Mouse (Mus musculus) midbrain, embryonic 13.5 days (tissue): ENCODE results near the gene Ncstn. TPM values are rescaled to one million over a fixed set of nuclear protein-coding genes. Genes with fewer than 3 reads are reported as not detected.

ENCODE experiments used
- ATAC-seq: fragments of 200-750 bp; cut with Nextera tagmentation; 2 replicates; pipeline ENCODE4 v1.8.0; 2017; ENCODE audit warnings: mild to moderate bottlenecking, moderate TSS enrichment, moderate library complexity
- H3K27ac ChIP-seq: fragments of 300-500 bp; sonication (generic); 2 replicates; pipeline ENCODE4 v1.5.1; 2015; ENCODE audit warnings: inconsistent platforms, mild to moderate bottlenecking, moderate library complexity
- H3K27me3 ChIP-seq: fragments of 300-500 bp; sonication (generic); 2 replicates; pipeline ENCODE4 v1.6.1; 2015; ENCODE audit warnings: mild to moderate bottlenecking, inconsistent platforms
- H3K36me3 ChIP-seq: fragments of 300-500 bp; sonication (generic); 2 replicates; pipeline ENCODE4 v1.6.1; 2015; ENCODE audit warnings: mild to moderate bottlenecking, inconsistent platforms
- H3K4me1 ChIP-seq: fragments of 300-500 bp; sonication (generic); replicated peaks from 2 replicates; pipeline ENCODE4 v1.6.1; 2015; ENCODE audit warnings: inconsistent platforms
- H3K4me2 ChIP-seq: fragments of 300-500 bp; sonication (generic); replicated peaks from 2 replicates; pipeline ENCODE4 v1.6.1; 2015; ENCODE audit warnings: moderate library complexity, mild to moderate bottlenecking, inconsistent platforms
- H3K4me3 ChIP-seq: fragments of 300-500 bp; sonication (generic); replicated peaks from 2 replicates; pipeline ENCODE4 v1.5.1; 2015; ENCODE audit warnings: mild to moderate bottlenecking, inconsistent platforms
- H3K9ac ChIP-seq: fragments of 300-500 bp; sonication (generic); replicated peaks from 2 replicates; pipeline ENCODE4 v1.6.1; 2015; ENCODE audit warnings: mild to moderate bottlenecking, inconsistent platforms
- H3K9me3 ChIP-seq: fragments of 300-500 bp; sonication (generic); 2 replicates; pipeline ENCODE4 v1.6.1; 2016; ENCODE audit warnings: mild to moderate bottlenecking, inconsistent platforms
- WGBS: fragments of 180-500 bp; shearing (Covaris S2); methylation state at CpG from one replicate; pipeline ENCODE4 v1.1.7; 2015; 5-methylcytosine and 5-hydroxymethylcytosine counted together
- polyA plus RNA-seq: library from polyadenylated mRNA; unstranded; fragments of >200 nt; fragmentation: Nextera tagmentation; extraction: Ambion mirVana; gene quantifications from 2 replicates; pipeline ENCODE4 v1.2.1, GENCODE M21; 2015

The Ncstn gene
- polyA plus RNA-seq, 1 experiment from 2014 or later = 129 TPM

DNA sequence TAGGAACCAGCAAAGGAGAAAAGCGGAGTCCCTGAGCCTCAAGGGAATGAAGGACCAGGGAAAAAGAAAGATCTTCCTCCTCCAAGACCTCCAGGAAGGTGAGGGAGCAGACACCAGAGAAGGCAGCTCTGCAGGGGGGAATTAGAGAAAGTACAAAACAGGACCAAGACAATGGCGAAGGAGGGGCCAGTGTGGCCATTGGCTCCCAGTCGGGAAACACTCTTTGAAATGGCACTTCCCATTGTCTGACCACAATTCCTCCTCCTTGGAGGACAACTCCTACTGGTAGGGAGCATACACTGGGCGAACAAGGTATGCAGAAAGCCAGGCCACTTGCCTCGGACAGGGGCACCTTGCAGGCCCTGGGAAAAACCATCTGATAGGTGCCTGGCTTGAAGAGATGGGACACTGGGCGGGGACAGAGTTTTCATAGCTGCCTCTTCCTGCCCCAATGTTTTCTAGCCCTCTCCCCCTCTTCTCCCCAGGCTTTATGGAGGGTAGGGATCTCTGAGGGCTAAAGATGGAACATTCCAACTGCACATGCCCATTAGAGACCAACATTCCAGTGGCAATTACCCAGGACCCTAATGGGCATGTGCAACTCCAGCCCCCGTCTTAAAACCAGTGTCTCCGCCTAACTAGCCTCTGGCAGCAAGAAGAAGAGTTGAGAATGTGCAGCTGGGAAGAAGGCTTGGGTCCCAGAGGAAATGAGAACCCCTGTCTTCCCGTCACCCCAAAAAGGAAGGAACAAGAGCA is 58.3 kb downstream of the Ncstn start:
- peaks cover 83% of the 10 kb centered on the region for H3K4me1 ChIP-seq
- H3K4me3 ChIP-seq = peak overlapping the region; percentile 88
- peak overlapping the region; percentile 87 for H3K4me2 ChIP-seq
- H3K36me3 ChIP-seq = peaks cover 9% of the 10 kb centered on the region
- ATAC-seq = no peak
- 11% methylated on average over 9 of the region's 9 CpGs for WGBS
- no peaks in the 10 kb centered on the region for H3K9me3 ChIP-seq
- H3K27ac ChIP-seq = peak overlapping the region; percentile 97
- peak overlapping the region; percentile 97 for H3K9ac ChIP-seq
- no peaks in the 10 kb centered on the region for H3K27me3 ChIP-seq

GRCm38 (mm10) chr1:172019863-172020521 is 62.6 kb downstream of the Ncstn start:
- no peak overlapping the region for H3K4me3 ChIP-seq
- no peaks in the 10 kb centered on the region for H3K9me3 ChIP-seq
- H3K4me1 ChIP-seq = peaks cover 97% of the 10 kb centered on the region
- no peak for ATAC-seq
- 61% methylated on average over 10 of the region's 10 CpGs for WGBS
- H3K36me3 ChIP-seq = peaks cover 9% of the 10 kb centered on the region
- H3K27ac ChIP-seq = peak overlapping the region; percentile 96
- H3K27me3 ChIP-seq = no peaks in the 10 kb centered on the region
- peak overlapping the region; percentile 24 for H3K4me2 ChIP-seq
- peak overlapping the region; percentile 37; the same call in 1 of the 2 replicates for H3K9ac ChIP-seq

- Histone ChIP-seq H3K27ac (peak overlapping the region; percentile 96), H3K4me2 (peak overlapping the region; percentile 24; the same call in 1 of the 2 replicates), H3K9ac (peak overlapping the region; percentile 37; the same call in 1 of the 2 replicates), H3K9me3 (no peaks in the 10 kb centered on the region), H3K4me3 (no peak overlapping the region), H3K4me1 (peaks cover 97% of the 10 kb centered on the region), H3K27me3 (no peaks in the 10 kb centered on the region), H3K36me3 (peaks cover 9% of the 10 kb centered on the region)
- 92% methylated on average over 4 of the region's 4 CpGs for WGBS
- no peak for ATAC-seq
Observed at GRCm38 (mm10) chr1:172019339-172019738, 63.3 kb downstream of the Ncstn start.

DNA sequence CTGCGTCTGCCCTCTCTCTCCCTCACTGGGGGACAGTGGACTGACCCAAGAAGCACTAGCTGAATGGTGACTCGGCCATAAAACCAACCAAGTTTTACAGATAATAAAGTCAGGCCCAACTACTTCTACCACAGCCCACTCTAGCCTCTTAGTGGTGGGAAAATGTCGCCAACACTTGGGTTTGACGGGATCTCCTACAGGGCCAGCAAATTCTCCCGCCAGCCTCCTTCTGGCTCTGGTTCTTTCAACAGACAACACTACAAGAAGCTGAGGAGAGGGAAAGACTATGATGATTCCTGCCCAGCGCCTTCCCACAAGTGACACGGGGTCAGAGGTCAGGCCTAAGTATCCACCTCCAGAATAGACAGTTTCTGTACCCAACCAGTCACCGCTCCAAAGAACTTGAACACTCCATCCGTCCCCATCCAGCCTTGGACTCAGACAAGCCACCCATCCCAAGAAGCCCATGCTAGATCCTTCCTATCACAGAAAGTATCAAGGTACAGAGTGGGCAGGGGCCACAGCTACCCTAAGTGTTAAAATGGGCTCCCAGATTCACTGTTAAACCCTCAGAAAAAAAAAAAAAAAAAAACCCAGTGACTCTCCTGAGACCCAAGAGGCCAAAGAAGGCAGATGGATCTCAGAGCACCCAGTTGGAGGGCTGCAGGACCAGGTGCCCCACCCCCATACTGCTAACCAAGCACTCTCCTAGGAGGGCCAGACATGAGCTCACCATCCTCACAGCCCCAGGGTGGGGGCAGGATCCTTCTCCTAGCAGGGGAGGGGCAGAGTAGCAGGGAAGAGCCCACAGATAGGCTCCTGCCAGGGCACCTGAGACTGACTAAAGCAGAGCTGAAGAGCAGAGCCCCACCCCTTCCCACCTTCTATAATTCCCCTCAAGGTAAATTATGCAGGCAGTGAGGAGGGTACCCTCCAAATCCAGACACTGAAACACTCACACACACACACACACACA is 64.0 kb downstream of the Ncstn start:
- H3K9ac ChIP-seq = no peak overlapping the region
- peaks cover 97% of the 10 kb centered on the region for H3K4me1 ChIP-seq
- H3K4me3 ChIP-seq = no peak overlapping the region
- H3K27me3 ChIP-seq = no peaks in the 10 kb centered on the region
- H3K36me3 ChIP-seq = peaks cover 7% of the 10 kb centered on the region
- 57% methylated on average over 9 of the region's 9 CpGs for WGBS
- no peak for ATAC-seq
- peak overlapping the region; percentile 96 for H3K27ac ChIP-seq
- peak overlapping the region; percentile 51 for H3K4me2 ChIP-seq
- no peaks in the 10 kb centered on the region for H3K9me3 ChIP-seq

DNA sequence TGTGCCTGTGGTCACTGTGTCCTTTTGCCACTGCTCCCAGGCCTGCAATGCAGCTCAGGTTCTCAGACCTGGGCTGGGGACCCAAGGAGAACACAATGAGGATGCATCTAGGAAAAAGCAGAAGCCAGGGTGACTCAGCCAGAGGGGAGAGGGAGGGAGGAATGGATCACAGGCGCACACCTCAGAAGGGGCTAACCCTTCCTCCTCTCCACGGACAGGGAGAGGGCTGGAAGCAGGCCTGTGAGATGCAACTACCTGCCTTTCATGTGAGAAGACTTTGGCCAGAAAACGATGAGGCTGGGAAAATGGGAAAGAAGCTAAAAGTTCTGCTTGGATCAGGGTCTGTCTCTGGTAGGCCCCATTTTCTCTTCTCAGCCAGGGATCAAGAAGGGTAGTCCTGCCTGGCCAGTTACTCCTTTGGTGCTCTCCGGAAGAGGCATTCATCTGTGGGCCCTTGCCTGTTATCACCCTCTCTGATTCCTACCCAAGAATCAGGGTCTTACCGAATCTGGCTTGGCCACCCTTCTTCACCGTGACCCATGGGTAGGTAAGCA is 65.0 kb downstream of the Ncstn start:
- Histone ChIP-seq H3K4me3 (peak overlapping the region; percentile 12), H3K27me3 (no peaks in the 10 kb centered on the region), H3K4me1 (peaks cover 98% of the 10 kb centered on the region), H3K27ac (peak overlapping the region; percentile 96), H3K36me3 (peaks cover 11% of the 10 kb centered on the region), H3K9me3 (no peaks in the 10 kb centered on the region), H3K4me2 (peak overlapping the region; percentile 51), H3K9ac (peak overlapping the region; percentile 63)
- WGBS = 46% methylated on average over 6 of the region's 6 CpGs
- ATAC-seq = no peak

DNA sequence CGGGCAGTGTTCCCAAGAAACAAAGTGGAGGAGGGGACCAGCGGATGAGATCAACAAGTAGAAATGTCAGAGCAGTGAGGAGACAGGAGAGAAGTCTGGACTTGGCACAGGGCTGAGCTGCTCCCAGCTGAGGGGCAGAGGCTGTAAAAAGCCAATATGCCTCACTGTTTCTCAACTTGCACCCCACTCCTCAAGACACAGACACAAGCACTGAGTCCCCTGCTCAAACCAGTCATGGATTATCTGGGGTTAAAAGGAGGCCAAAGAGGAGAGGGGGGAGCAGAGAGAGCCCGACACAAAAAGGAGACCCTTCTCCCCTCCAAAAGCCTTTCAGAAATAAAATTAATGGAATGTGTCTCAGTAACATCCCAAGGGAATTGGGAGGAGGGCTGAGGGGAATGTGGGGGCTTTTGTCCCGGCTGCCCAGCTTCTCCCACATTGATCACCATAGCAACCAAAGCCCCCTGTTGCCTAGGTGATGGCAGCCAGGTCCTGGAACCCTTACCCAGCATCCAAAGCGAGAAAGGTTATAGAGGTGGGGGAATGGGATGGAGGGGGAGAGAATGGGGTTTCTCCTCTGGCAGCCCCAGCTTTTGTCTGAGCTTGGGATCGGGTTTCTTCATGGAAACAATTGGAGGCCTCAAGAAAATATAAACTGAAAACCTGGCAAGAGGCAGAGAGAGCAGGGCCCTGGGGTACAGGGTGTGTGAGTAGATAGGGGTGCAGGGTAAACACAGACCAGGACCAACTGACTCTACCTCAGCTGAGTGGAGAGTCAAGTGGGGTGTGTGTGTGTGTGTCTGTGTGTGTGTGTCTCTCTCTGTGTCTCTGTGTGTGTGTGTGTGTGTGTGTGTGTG is 65.7 kb downstream of the Ncstn start:
- WGBS = 3% methylated on average over 6 of the region's 6 CpGs
- Histone ChIP-seq H3K27me3 (no peaks in the 10 kb centered on the region), H3K9ac (peak overlapping the region; percentile 63), H3K36me3 (peaks cover 15% of the 10 kb centered on the region), H3K4me2 (peak overlapping the region; percentile 51), H3K27ac (peak overlapping the region; percentile 96), H3K9me3 (no peaks in the 10 kb centered on the region), H3K4me3 (peak overlapping the region; percentile 12), H3K4me1 (peaks cover 98% of the 10 kb centered on the region)
- ATAC-seq = peak; percentile 82

DNA sequence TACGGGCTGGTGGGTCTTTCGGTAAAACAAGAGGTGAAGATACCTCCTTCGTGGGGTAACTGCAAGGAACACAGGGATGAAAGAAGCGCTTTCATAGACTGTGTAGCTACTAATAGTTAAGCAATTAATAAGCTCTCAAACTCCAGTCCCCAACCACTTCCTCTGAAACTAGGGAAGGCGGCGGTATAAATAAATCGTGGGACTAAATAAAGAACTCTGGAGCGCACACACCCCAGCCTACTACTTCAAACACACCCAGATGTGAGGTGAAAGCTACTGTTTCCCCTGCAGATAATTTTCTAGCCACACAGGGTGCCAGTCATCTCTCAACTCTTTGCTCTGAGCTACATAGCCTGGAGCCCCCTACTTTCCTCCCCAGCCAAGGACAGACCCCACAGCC is 66.6 kb downstream of the Ncstn start:
- Histone ChIP-seq H3K4me1 (peaks cover 92% of the 10 kb centered on the region), H3K36me3 (peaks cover 21% of the 10 kb centered on the region), H3K9ac (peak overlapping the region; percentile 63), H3K27me3 (no peaks in the 10 kb centered on the region), H3K9me3 (no peaks in the 10 kb centered on the region), H3K27ac (peak overlapping the region; percentile 96), H3K4me2 (peak overlapping the region; percentile 51), H3K4me3 (peak overlapping the region; percentile 12)
- WGBS = 41% methylated on average over 8 of the region's 8 CpGs
- ATAC-seq = no peak

Other genes with a start within 250 kb of the Ncstn start
- 0.66 and 0.82 TPM in 2 replicates for gene Cd84, start 243.1 kb downstream of the Ncstn start, polyA plus RNA-seq
- gene Gm10521, start 187.1 kb downstream of the Ncstn start, polyA plus RNA-seq = not detected in 2 replicates
- gene Slamf6, start 165.3 kb downstream of the Ncstn start, polyA plus RNA-seq = not detected in 2 replicates
- gene Vangl2, start 54.4 kb downstream of the Ncstn start, polyA plus RNA-seq = 57.1 and 60.0 TPM in 2 replicates
- gene Nhlh1, start 25.2 kb downstream of the Ncstn start, polyA plus RNA-seq = 7.7 and 8.9 TPM in 2 replicates
- 190 and 202 TPM in 2 replicates for gene Copa, start 266 bp downstream of the Ncstn start, polyA plus RNA-seq
- gene Pex19, start 44.0 kb upstream of the Ncstn start, polyA plus RNA-seq = 171 and 172 TPM in 2 replicates
- gene Dcaf8, start 65.3 kb upstream of the Ncstn start, polyA plus RNA-seq = 106 and 109 TPM in 2 replicates
- gene Pea15a, start 124.0 kb upstream of the Ncstn start, polyA plus RNA-seq = 398 and 406 TPM in 2 replicates
- gene Casq1, start 137.1 kb upstream of the Ncstn start, polyA plus RNA-seq = 1.3 and 1.8 TPM in 2 replicates
- not detected in 2 replicates for gene Atp1a4, start 175.6 kb upstream of the Ncstn start, polyA plus RNA-seq
- 90.3 and 112 TPM in 2 replicates for gene Igsf8, start 178.8 kb upstream of the Ncstn start, polyA plus RNA-seq
- gene Atp1a2, start 215.3 kb upstream of the Ncstn start, polyA plus RNA-seq = 25.3 and 25.8 TPM in 2 replicates
- gene Kcnj9, start 246.5 kb upstream of the Ncstn start, polyA plus RNA-seq = 3.6 and 3.9 TPM in 2 replicates